Mouse (Mus musculus): ENCODE measurements around the gene N4bp2l1. TPM values are rescaled to one million over a fixed set of nuclear protein-coding genes. Genes with fewer than 3 reads are reported as not detected.
A peak's percentile ranks its signal among the peaks of the same experiment; 100 is the strongest.
"Not testable (repeated sequence)": the region's sequence is repeated elsewhere in the genome, so short reads cannot be mapped to it uniquely, and the experiment has no call there.

The N4bp2l1 gene
- polyA plus RNA-seq (2017; shearing (Covaris generic)) = 10 to 100 TPM; 53.3 to 53.4 TPM

DNA sequence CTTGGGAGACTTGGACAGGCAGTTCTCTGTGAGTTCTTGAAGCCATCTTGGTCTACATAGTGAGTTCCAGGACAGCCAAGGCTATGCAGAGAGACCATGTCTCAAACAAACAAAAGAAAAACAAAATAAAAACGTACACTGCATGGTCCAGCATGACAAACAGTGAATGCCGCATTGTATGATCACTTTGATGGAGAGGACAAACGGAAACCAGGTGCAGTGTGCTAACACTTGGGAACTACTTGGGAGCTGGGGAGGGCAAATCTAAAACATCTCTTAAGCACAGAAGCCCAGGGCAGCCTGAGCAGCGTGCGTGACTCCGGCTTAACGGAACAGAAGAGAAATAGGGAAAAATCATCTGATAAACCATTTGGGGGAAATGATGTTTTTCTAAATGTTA lies at the start of gene N4bp2l1:
N4bp2l1 (minus strand) TSS at position 101 of the 400 bp plus-strand sequence.
- no peak for ATAC-seq

DNA sequence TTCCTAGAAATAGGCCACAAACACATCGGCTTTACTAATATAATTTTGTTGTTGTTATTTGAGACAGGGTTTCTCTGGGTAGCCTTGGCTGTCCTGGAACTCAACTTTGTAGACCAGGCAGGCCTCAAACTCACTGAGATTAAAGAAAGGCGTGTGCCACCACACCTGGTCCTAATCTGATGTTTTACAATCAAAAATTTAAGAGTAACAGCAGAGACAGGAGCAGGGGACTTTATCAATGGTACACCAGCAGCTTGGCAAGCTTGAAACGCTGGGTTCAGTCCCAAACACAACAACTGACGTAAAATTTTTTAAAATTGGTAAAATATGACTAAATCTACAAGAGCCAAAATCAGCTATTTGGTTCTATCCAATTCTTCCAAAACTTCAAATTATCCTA lies 47.9 kb upstream of the N4bp2l1 start:
- no peak for ATAC-seq

GRCm38 (mm10) chr5:150643390-150643789 lies 46.4 kb upstream of the N4bp2l1 start:
- ATAC-seq = not testable (repeated sequence)

- ATAC-seq = no peak
These were observed 44.5 kb upstream of the N4bp2l1 start for GRCm38 (mm10) chr5:150641440-150641839.

DNA sequence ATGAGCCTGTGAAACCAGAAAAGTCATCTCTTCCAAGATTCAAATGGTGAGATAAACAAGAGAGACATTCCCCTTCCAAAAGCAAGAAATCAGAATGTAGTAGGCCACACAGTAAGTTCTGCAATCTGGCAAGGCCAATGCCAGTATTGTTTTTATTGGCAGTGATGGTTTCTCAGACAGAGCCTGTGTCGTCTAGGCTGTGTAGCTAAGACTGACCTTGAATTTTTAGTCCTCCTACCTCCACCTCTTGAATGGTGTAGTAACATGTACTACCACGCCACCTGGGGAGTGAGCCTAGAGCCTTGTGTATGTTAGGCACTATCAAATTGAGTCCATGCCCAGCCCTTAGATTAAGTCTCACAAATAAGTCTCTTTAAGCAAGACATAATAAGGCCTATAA lies 32.7 kb upstream of the N4bp2l1 start:
- no peak for ATAC-seq

DNA sequence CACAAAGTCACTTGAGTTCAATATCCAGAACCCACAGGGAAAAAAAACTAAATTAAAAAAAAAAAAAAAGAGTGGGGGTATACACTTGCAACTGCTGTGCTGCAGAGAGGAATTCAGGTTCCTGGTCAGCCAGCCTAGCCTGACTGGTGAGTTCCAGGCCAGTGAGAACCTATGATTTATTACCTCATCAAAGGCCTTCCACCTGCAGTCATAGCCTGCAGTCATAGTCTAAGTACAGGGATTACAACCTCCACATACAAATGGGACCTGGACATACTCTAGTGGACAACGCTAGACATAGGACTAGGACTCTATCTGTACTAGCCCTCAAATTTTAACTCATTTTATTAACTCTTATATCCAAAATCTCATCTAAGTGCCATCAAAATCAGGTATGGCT lies 32.3 kb upstream of the N4bp2l1 start:
- ATAC-seq = no peak

- ATAC-seq = no peak
These were observed 28.5 kb upstream of the N4bp2l1 start for GRCm38 (mm10) chr5:150625528-150625927.

- no peak for ATAC-seq
These were observed 25.8 kb upstream of the N4bp2l1 start for GRCm38 (mm10) chr5:150622792-150623191.

- ATAC-seq = no peak
These were observed 24.6 kb upstream of the N4bp2l1 start for GRCm38 (mm10) chr5:150621592-150621991.

GRCm38 (mm10) chr5:150620588-150621135 lies 23.7 kb upstream of the N4bp2l1 start:
- no peak for ATAC-seq

GRCm38 (mm10) chr5:150618599-150619355 lies 21.8 kb upstream of the N4bp2l1 start:
- ATAC-seq = no peak

DNA sequence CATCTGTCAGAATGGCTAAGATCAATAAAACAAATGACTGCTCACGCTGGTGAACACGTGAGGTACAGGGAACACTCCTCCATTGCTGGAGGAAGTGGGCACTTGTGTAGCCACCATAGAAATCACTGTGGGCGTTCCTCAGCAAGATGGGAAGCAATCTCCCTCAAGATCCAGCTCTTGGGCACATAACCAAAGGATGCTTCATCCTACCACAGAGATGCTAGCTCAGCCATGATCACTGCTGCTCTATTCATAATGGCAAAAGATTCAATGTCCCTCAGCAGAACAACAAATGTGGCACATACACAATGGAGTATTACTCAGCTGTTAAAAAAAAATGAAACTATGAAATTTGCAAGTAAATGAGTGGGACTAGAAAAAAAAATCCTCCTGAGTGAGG lies 19.7 kb upstream of the N4bp2l1 start:
- no peak for ATAC-seq

- no peak for ATAC-seq
These were observed 19.2 kb upstream of the N4bp2l1 start for GRCm38 (mm10) chr5:150616216-150616615.

GRCm38 (mm10) chr5:150614054-150614453 lies 17.1 kb upstream of the N4bp2l1 start:
- ATAC-seq = no peak

DNA sequence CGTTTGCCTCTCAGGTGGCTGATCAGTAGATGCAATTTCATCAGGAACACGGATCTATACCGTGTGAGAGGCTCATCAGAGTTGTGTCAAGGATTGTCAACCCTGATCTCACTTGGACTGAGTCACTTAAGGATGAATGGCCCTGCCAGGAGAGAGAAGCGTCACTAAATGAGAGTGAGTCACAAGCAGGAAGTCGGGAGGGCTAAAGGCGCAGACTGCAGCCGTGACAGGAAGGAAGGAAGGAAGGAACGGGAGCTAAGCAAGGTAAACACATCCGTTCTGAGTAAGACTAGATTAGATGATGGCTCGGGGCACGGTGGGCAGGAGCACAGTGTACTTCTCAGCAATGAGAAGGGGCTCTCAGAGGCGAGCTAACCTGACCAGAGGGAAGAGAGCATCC lies 14.7 kb upstream of the N4bp2l1 start:
- ATAC-seq = peak; percentile 100

- ATAC-seq = no peak
These were observed 14.1 kb upstream of the N4bp2l1 start for GRCm38 (mm10) chr5:150611136-150611535.

DNA sequence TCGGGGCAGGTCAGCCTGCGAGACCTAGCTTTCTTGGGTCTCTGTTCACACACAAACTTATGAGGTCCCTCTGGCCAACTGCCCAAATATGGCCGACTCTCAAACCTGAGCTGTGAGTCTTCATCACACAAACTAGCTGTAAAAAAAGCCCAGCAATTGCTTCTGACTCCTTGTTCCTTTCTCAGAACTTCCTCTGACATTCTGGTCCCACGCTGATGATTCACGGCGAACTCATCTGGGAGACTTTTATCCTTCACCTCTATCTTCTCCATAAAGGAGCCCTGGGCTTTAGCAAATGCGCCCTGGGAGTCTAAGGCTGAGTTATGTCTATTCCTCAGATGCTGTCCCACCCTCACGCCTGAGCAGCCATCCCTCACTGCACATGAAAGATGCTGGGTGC lies 10.6 kb upstream of the N4bp2l1 start:
- ATAC-seq = no peak

DNA sequence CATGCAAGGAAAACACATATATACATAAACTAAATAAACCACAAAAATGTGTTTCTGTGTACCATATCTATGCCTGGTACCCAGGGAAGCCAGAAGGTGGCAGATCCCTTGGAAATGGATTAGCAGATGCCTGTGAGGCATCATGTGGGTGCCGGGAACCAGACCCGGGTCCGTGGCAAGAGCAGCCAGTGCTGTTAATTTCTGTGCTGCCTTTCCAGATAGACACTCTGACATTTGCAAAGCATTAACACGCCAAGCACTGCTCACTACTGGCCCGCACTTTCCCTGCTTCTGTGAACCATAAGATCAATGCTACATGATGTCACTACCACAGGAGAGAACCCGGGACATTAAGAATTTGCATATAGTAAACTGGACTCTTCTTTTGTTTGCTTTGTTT lies 9.1 kb upstream of the N4bp2l1 start:
- no peak for ATAC-seq

- peak; percentile 4 for ATAC-seq
These were observed 4.6 kb upstream of the N4bp2l1 start for GRCm38 (mm10) chr5:150601441-150602230.

DNA sequence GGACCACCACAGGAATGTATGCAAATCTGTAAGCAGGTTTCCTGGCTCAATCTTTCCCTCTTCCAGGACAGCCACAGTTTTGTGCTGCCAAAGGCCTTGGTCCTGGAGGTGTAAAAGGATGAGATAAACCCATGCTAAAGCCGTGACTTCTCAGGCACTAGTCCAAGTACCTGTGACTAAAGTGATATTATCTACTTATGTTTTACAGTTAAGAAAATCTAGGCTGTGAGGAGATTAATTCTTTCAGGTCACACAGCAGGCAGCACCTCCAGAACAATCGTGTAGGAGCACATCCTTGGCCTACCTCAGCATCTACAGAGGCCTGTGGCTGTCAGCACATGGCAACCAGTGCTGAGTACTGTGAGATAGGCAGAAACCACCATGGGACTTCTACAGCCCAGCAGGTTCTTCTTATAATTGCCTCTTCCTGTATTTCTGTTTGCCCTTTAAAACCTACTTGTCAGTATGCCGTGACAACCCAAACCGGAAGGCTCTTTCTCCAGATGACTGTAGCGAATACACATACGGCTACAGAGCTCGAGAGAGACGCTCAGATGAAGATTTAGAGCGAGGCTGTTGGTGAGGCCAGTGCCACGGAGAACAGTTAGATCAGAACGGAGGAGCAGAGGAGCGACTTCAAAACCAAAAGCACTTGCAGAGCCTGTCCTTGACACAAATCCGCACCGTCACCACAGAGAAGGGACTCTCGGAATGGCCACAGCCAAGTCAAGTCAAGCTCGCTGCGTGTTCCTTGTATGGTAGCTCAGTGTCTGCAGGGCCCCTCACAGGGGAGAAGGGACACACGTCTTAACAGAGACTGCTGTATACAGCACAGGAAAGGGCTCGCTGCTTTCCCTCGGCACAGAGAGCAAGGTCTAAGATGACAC lies 3.8 kb upstream of the N4bp2l1 start:
- peak; percentile 87 for ATAC-seq

GRCm38 (mm10) chr5:150599301-150600294 lies 2.6 kb upstream of the N4bp2l1 start:
- ATAC-seq = no peak
